Mouse (Mus musculus) left cerebral cortex, adult 2 months (tissue): ENCODE results near the gene Olfr633. TPM values are rescaled to one million over a fixed set of nuclear protein-coding genes. Genes with fewer than 3 reads are reported as not detected.
"Not testable (repeated sequence)": the region's sequence is repeated elsewhere in the genome, so short reads cannot be mapped to it uniquely, and the experiment has no call there.

Source experiments
- DNase-seq, 2 experiments: peaks; one replicate each; pipeline ENCODE4 v3.0.0; 2021 to 2022; ENCODE audit warnings: low spot score in 2 of 2, mixed read lengths in 1 of 2; ENCODE audit errors: extremely low spot score in 1 of 2
- H3K27ac ChIP-seq: fragments of 200-600 bp; 2 replicates; pipeline ENCODE4 v1.8.1; 2022
- H3K4me3 ChIP-seq: fragments of 200-600 bp; 2 replicates; pipeline ENCODE4 v1.8.1; 2022
- CTCF ChIP-seq: fragments of 200-600 bp; IDR thresholded peaks from 2 replicates; pipeline ENCODE4 v1.8.1; 2022; ENCODE audit warnings: antibody characterized with exemption, mild to moderate bottlenecking, moderate library complexity
- intact Hi-C: fragments of 180-260 bp; cut with DNase I; formaldehyde crosslinking; loops from one replicate; pipeline ENCODE4 v1.15.1; 2025
- long read RNA-seq, 2 experiments: library from polyadenylated mRNA; stranded (forward); transcript quantifications; one replicate each; pipeline ENCODE4 v2.0.0; 2021; ENCODE audit warnings: borderline mapping rate in 2 of 2
- total RNA-seq, 2 experiments: library from RNA; stranded (reverse); gene quantifications; 2 replicates each; pipeline ENCODE4 v1.2.3; 2021

Olfr633 gene
- not detected for total RNA-seq
- long read RNA-seq, experiment 1, result 0 reads
- long read RNA-seq, experiment 2, result 0 reads

- no peak within 1 kb of the TSS for H3K4me3 ChIP-seq
- no peak for DNase-seq
- intact Hi-C loops, result no loop called here
- no peak within 1 kb of the TSS for H3K27ac ChIP-seq
- no peak for TF ChIP-seq CTCF
Observed at GRCm38 (mm10) chr7:103944137-103944536, at the start of gene Olfr633. Gene Olfr633, plus strand, starts transcription at chr7:103944437.

GRCm38 (mm10) chr7:103903187-103903586 is 41.0 kb upstream of the Olfr633 start, which contains the start of gene Olfr65:
Gene Olfr65, plus strand, starts transcription at chr7:103903487.
- Histone ChIP-seq H3K4me3 (no peak within 1 kb of the TSS), H3K27ac (no peak within 1 kb of the TSS)
- intact Hi-C loops, result no loop called here
- DNase-seq, result no peak
- TF ChIP-seq CTCF, result no peak

GRCm38 (mm10) chr7:103910047-103910446 is 34.2 kb upstream of the Olfr633 start:
- no peak for TF ChIP-seq CTCF
- intact Hi-C loops, result no loop called here
- H3K27ac ChIP-seq, result no peak overlapping the region
- DNase-seq, result no peak
- H3K4me3 ChIP-seq, result no peak overlapping the region

- DNase-seq, result no peak
- Histone ChIP-seq H3K4me3 (no peak overlapping the region), H3K27ac (no peak overlapping the region)
- intact Hi-C loops, result no loop called here
- no peak; the same call in 1 of the 2 replicates for TF ChIP-seq CTCF
Observed at GRCm38 (mm10) chr7:103912969-103913511, 31.2 kb upstream of the Olfr633 start.

- intact Hi-C loops, result no loop called here
- no peak for TF ChIP-seq CTCF
- no peak overlapping the region for H3K27ac ChIP-seq
Observed at GRCm38 (mm10) chr7:103915338-103915737, 28.9 kb upstream of the Olfr633 start.

GRCm38 (mm10) chr7:103928525-103928924 is 15.7 kb upstream of the Olfr633 start, which contains the start of gene Olfr631:
Gene Olfr631, plus strand, starts transcription at chr7:103928825.
- TF ChIP-seq CTCF, result no peak
- no peak for DNase-seq
- intact Hi-C loops, result no loop called here
- Histone ChIP-seq H3K27ac (no peak within 1 kb of the TSS), H3K4me3 (no peak within 1 kb of the TSS)

More at GRCm38 (mm10) chr7:103915338-103915737, 28.9 kb upstream of the Olfr633 start:
- DNase-seq, result no peak
- H3K4me3 ChIP-seq, result no peak overlapping the region

GRCm38 (mm10) chr7:103934264-103934663 is 10.0 kb upstream of the Olfr633 start, which contains the start of gene Olfr632:
Gene Olfr632, plus strand, starts transcription at chr7:103934347.
- Histone ChIP-seq H3K27ac (no peak within 1 kb of the TSS), H3K4me3 (no peak within 1 kb of the TSS)
- no peak for TF ChIP-seq CTCF
- intact Hi-C loops, result no loop called here
- no peak for DNase-seq

GRCm38 (mm10) chr7:103942730-103943129 is 1.5 kb upstream of the Olfr633 start:
- Histone ChIP-seq H3K4me3 (no peak overlapping the region), H3K27ac (no peak overlapping the region)
- peak; percentile 54 for TF ChIP-seq CTCF
- intact Hi-C loops, result loop anchor here (2.0 kb wide), 1 partner anchor 1430 kb away; no protein-coding TSS in a partner anchor
- DNase-seq, result peak in 1 of 2 experiments; percentile 13

- H3K27ac ChIP-seq, DNase-seq, intact Hi-C loops, H3K4me3 ChIP-seq: not testable (repeated sequence)
Observed at GRCm38 (mm10) chr7:103966873-103967272, 22.6 kb downstream of the Olfr633 start.

GRCm38 (mm10) chr7:103970852-103971251 is 26.6 kb downstream of the Olfr633 start, which contains the start of gene Olfr635:
Gene Olfr635, plus strand, starts transcription at chr7:103971152.
- H3K4me3 ChIP-seq, result no peak within 1 kb of the TSS
- TF ChIP-seq CTCF, result no peak
- no peak within 1 kb of the TSS for H3K27ac ChIP-seq
- intact Hi-C loops, result no loop called here
- no peak for DNase-seq

GRCm38 (mm10) chr7:103971782-103972181 is 27.5 kb downstream of the Olfr633 start:
- no peak for TF ChIP-seq CTCF
- intact Hi-C loops, result no loop called here
- no peak overlapping the region for H3K4me3 ChIP-seq
- no peak overlapping the region for H3K27ac ChIP-seq
- no peak for DNase-seq

- H3K27ac ChIP-seq, result no peak within 1 kb of the TSS
- no peak for TF ChIP-seq CTCF
- intact Hi-C loops, result no loop called here
- DNase-seq, result no peak
- H3K4me3 ChIP-seq, result no peak within 1 kb of the TSS
Observed at GRCm38 (mm10) chr7:103998446-103998845, 54.2 kb downstream of the Olfr633 start, which contains the start of gene Olfr638. Gene Olfr638, plus strand, starts transcription at chr7:103998746.

Other genes with a start within 250 kb of the Olfr633 start
- gene Olfr243, start 229.8 kb upstream of the Olfr633 start, total RNA-seq, result not detected
- not detected for gene Olfr628, start 214.1 kb upstream of the Olfr633 start, total RNA-seq
- gene Olfr629, start 199.5 kb upstream of the Olfr633 start, total RNA-seq, result not detected
- gene Olfr630, start 187.1 kb upstream of the Olfr633 start, total RNA-seq, result not detected
- not detected for gene Olfr69, start 172.8 kb upstream of the Olfr633 start, total RNA-seq
- not detected for gene Olfr68, start 164.7 kb upstream of the Olfr633 start, total RNA-seq
- gene Olfr67, start 152.6 kb upstream of the Olfr633 start, total RNA-seq, result not detected
- 10 to 100 TPM; 29.5 to 36.6 TPM for gene Hbb-bt, start 130.4 kb upstream of the Olfr633 start, total RNA-seq
- gene Hbb-bs, start 116.3 kb upstream of the Olfr633 start, total RNA-seq, result 100 to 1,000 TPM; 305 to 339 TPM
- gene Hbb-bh2, start 103.9 kb upstream of the Olfr633 start, total RNA-seq, result not detected
- gene Hbb-bh1, start 101.3 kb upstream of the Olfr633 start, total RNA-seq, result not detected
- not detected for gene Hbb-y, start 91.2 kb upstream of the Olfr633 start, total RNA-seq
- gene Olfr66, start 58.2 kb upstream of the Olfr633 start, total RNA-seq, result not detected
- gene Olfr64, start 50.0 kb upstream of the Olfr633 start, total RNA-seq, result not detected
- not detected for gene Olfr65, start 41.0 kb upstream of the Olfr633 start, total RNA-seq
- gene Olfr631, start 15.6 kb upstream of the Olfr633 start, total RNA-seq, result not detected
- not detected for gene Olfr632, start 10.1 kb upstream of the Olfr633 start, total RNA-seq
- under 1 TPM; 0.05 to 0.09 TPM for gene Olfr635, start 26.7 kb downstream of the Olfr633 start, total RNA-seq
- gene Olfr638, start 54.3 kb downstream of the Olfr633 start, total RNA-seq, result not detected
- under 1 TPM; 0.07 to 0.19 TPM for gene Olfr639, start 72.9 kb downstream of the Olfr633 start, total RNA-seq
- gene Olfr640, start 81.1 kb downstream of the Olfr633 start, total RNA-seq, result not detected
- gene Olfr641, start 91.0 kb downstream of the Olfr633 start, total RNA-seq, result not detected
- not detected for gene Olfr642, start 108.2 kb downstream of the Olfr633 start, total RNA-seq
- not detected for gene 4930516K23Rik, start 117.0 kb downstream of the Olfr633 start, total RNA-seq
- gene Olfr644, start 127.4 kb downstream of the Olfr633 start, total RNA-seq, result not detected
- not detected for gene Olfr645, start 141.0 kb downstream of the Olfr633 start, total RNA-seq
- gene Olfr646, start 160.4 kb downstream of the Olfr633 start, total RNA-seq, result not detected
- not detected for gene Ubqln5, start 185.4 kb downstream of the Olfr633 start, total RNA-seq
- gene Olfr643, start 193.0 kb downstream of the Olfr633 start, total RNA-seq, result not detected
- not detected for gene Ubqln3, start 198.8 kb downstream of the Olfr633 start, total RNA-seq
- not detected for gene Ubqlnl, start 206.1 kb downstream of the Olfr633 start, total RNA-seq
- gene Olfm5, start 220.4 kb downstream of the Olfr633 start, total RNA-seq, result not detected
- under 1 TPM; 0.26 to 0.27 TPM for gene Olfr648, start 239.0 kb downstream of the Olfr633 start, total RNA-seq